Mouse (Mus musculus) cerebellum, adult 9-10 months (tissue): ENCODE measurements around the gene Osbpl9.

Experiments
- DNase-seq: peaks from one replicate; pipeline ENCODE4 v3.0.0; 2022

The Osbpl9 gene

DNA sequence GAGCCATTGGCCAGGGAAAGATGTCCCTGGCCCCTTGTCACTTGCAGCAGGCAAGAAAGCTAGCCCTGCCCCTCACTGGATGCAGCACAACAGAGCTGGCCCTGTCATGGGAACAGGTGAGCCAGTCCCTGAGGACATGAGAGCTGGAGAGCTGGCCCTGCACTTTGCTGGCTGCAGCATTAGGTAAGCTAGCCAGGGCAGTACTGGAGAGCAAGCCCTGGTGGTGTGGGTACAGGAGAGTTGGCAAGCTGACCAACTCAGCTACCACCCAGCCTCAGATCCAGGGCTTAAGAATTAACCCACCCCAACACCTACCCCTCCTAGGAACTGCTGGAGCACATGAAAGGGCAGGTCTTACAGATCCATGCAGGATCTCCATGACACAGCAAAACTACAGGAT, 73.1 kb downstream of the Osbpl9 start:
- DNase-seq: no peak

DNA sequence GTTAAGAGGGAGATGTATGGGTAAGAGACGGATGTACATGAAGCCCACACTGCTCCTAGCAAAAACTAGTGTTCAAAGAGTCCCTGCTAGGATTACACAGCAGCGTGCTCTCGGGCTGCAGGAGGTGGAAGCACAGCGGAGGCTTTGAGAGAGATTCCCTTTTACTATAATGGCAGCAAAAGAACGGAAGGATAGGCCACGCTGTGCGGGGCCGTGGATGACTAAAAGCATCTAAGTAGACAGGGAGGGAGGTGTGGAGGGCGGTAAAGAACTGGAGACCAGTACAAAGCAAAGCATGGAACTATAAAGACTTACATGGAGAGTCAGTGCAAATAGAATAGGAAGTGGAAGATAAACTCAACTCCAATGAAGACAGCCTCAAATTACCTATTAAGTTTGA, 74.1 kb downstream of the Osbpl9 start:
- DNase-seq: no peak

DNA sequence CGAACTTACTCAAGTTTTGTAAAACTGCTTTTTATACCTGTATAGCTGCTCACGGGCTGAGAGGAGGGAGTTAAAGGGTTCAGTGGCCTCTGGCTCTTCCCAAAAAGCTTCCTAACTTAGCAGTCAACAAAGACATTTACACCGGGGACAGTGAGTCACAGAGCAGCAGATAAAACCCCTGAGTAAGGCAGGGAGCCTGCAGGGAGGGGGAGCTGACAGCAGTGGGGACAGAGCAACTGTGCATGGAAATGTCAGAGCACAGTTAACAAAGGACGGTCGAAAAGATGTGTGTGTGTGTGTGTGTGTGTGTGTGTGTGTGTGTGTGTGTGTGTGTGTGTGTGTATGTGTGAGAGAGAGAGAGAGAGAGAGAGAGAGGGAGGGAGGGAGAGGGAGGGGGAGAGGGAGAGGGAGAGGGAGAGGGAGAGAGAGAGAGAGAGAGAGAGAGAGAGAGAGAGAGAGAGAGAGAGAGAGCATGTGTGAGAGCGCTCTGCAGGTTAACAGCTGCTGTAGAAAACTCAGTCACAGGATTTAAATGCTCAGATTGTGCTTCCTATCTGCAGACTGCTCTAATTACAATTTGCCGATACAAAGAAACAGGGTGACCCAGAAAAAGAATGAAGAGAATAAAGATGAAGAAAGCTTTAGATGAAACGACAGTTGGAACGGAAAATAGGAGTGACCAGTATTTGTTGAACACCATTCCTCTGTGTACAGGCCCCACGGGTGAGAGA, 75.1 kb downstream of the Osbpl9 start:
- no peak for DNase-seq

DNA sequence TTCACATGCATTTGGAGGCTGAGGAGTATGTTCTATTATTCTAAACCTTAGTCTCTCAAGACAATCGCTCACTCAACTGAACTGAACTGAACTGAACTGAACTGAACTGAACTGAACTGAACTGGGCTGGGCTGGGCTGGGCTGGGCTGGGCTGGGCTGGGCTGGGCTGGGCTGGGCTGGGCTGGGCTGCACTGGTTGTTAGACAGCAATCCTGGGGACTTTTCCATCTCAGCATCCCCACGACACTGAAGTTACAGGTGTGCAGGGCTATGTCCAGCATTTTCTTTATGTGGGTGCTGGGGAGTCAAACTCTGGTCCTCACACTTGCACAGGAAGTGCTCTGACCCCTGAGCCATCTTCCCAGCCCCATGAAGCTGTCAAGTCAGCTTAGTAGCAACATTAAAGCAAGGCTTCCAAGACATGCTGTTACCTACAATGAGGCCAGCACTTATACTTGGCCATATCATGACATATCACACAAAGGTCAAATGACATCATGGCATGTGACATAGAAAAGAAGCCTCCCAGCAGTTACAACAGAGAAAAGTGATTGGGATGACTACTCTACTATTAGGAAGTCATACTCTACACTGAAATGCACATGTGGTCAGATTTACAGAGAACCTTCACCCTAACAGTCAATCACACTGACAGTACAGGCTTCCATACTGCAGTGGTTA, 76.2 kb downstream of the Osbpl9 start:
- no peak for DNase-seq

DNA sequence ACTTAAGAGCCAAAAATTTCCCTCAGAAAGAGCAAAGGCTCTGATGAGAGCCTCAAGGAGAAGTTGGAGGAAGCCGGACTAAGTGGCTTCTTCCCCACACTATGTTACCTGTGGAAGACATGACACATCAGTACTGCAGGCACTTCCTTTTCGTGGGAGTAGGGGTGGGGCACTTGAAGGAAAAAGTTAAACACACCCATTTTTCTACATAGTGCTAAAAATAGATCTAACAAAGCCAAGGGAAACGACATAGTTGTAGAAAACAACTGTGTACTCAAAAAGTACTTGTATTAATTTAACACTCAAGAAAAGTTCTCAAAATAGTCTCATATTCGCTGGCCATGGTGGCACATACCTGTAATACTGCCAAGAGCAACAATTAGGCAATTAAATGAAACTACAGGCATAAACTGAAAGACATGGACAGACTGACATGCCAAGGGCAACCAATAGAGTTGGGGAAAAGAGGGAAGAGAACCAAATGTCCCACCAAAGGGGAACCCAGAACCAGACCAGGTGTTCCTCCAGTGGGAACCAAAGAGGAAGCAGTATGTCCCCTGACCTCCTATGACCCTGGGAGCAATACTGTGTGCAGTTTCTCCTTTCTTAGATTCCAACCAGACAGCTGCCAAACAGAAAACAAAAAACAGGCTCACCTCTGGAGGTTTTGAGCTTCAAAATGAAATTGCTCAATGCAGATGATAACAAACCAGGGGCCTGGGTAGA, 79.1 kb downstream of the Osbpl9 start:
- no peak for DNase-seq

DNA sequence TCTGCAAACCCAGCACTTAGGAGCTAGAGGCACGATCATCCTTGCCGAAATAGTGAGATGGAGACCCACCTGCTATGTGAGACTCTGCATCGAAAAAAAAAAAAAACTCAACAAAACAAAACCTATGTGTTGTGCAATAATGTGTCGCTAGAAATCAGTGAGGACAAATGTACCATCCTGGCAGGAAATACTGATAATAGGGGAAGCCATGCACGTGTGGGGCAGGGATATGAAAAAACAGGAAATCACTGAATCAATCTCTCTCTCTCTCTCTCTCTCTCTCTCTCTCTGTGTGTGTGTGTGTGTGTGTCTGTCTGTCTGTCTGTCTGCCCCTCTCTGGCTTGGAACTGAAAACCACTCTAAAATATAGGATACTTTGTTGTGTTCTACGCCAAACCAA, 81.3 kb downstream of the Osbpl9 start:
- DNase-seq: no peak

DNA sequence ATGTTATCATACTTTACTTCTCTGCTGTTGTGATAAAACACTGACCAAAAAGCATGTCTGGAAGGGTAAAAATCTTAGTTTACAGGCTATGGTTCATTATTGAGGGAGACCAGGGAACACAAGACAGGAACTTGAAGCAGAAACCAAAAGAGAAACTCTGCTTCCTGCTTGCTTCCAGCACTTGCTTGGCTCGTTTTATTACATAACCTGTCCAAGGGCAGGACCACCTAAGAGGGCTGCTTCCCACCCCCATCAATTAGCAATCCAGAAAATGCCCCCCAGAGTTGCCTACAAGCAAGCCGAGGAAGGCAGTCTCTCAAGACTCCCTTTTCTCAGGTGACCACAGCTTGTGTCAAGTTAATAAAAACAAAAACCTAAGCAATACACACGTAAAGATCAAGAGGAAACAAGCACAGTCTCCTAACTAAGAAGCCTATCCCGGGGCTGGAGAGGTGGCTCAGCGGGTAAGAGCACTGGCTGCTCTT, 82.4 kb downstream of the Osbpl9 start:
- DNase-seq: no peak

DNA sequence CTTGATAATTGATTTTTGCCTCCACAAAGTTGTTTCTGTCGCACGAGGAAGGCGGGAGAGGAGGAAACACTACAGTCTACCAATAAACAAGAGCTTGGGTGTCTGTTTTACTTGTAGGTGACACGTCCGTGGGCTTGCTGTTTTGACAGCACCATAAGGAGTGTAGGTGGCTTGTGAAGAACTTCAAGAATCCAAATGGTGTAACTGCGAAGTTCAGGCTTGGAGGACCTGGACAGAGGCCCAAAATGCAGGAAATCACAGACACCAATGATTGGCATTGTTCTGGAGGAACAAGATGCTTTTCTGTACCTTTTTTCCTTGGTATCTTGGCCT, 83.8 kb downstream of the Osbpl9 start:
- no peak for DNase-seq

DNA sequence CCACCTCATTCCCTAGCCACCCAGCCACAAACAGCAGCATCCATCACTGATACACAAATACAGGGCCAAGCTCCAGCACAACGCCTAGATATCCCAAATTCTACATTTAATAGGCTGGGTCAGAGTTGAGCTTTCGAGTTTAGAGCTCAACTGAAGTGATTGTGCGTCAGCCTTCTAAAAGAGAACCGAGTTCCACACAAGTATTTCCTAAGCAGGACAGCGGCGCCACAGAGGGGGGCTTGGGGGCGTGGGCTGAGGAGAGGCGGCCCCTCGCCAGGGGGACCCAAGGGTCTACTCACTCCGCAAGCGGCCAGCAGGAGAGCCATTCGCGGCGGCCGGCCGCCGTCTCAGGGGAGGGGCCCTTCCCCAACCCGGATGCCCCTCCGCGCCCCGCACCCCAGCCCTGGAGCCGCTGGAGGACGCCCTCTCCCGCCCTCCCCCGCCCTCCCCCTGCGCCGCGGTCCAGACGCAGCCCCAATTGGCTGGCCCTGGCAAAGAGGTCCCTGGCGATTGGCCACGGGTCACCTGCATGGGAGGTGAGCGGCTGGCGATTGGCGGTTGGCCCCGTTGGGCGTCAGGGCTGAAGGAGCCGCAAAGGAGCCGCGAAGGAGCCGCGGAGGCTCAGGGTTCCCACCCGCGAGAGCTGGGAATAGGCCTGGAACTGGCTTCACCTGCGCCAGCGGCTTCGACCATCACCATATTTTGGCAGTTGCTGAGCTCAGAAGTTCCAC, 84.3 kb downstream of the Osbpl9 start:
- DNase-seq: peak; percentile 94

DNA sequence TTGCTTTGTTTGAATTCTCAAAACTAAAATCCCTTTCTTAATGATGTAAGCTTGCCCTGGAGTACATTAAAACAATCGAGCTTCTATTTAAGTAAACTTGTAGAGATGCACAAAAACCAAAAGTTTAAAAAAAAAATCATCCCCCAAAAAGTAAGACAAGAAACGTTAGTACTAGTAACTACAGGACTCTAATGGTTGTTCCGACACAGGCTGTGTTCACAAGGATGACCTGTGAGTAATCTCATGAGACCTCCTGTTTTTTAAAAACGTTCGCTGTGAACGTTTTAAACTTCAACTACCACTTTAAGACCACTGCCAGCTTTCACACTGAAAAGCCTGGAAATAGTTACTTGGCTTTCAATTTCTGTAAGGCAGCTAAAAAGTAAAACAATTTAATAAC, 85.1 kb downstream of the Osbpl9 start:
- DNase-seq: no peak

DNA sequence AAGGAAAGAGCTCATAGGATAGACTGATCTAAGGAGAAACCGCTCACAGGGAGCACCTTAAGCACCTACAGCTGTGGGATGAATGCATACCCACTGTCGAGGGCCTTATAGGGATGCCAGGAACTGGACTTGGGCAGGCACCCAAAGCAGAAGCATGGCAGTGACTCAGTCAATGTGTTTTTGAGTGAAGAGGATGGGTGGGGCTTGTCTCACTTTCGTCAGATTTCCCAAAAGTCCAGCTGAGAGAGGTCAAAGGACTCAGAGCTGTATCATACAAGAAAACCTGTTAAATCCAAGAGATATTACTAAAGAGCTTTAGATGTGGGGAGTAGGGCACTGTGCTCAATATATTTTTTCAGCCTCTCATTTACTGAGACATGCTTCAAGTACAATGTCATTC, 85.6 kb downstream of the Osbpl9 start:
- peak; percentile 41 for DNase-seq

DNA sequence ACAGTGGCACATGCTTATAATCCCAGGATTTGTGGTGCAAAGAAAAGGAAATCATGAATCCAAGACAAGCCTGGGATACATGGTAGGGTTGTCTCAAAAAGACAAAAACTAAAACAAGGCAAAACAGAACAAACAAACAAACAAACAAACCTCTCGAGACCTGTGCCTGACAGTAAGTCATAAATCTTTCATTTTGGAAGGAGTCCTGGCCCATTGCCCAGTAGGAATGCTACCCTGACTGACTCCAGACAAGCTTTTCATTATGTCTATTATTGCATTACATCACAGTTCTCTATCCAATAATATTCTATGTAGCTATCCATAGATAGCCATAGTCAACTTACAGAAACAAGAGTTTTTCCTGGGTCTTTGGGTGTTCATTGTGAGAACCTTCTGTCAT, 86.3 kb downstream of the Osbpl9 start:
- DNase-seq: no peak

DNA sequence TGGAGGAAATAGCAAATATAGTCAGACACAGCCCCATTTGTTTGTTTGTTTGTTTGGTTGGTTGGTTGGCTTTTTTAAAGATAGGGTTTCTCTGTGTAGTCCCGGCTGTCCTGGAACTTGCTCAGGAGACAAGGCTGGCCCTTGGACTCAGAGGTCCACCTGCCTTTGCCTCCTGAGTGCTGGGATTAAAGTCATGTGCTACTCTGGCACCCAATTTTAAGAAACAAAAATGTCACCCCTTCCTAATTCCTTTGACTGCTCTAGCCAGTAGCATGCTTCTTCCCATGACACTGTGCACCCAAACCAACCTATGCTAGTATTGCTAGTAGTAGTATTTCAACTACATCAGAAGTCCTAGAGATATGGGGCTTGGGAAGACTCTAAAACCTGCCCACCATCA, 87.8 kb downstream of the Osbpl9 start:
- no peak for DNase-seq

DNA sequence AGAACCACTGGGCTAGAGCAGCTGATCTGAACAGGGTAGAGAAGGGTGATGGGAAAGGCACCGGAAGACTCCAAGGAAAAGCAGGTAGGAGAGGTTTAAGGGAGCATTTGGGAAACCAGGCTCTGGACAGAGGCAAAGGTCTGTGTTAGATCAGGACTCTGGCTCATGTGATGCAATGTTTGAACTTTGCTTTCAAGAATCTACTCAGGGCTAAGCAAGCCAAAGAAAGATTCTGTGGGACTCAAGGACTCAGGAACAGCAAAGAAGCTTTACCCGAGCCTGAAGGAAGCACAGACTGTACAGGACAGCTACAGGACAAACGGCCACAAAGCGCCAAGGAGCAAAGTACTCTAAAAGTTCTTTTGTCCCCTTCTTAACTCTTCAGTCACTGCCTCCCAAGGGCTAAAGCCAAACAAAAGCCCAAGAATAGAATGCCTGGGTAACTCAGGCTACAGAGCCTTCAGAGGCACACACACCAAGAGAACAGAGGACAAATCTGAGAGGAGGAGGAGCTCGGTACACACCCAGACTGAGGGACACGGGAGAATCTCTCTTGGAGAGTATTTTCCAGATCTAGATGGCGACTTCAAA, 89.1 kb downstream of the Osbpl9 start:
- no peak for DNase-seq

DNA sequence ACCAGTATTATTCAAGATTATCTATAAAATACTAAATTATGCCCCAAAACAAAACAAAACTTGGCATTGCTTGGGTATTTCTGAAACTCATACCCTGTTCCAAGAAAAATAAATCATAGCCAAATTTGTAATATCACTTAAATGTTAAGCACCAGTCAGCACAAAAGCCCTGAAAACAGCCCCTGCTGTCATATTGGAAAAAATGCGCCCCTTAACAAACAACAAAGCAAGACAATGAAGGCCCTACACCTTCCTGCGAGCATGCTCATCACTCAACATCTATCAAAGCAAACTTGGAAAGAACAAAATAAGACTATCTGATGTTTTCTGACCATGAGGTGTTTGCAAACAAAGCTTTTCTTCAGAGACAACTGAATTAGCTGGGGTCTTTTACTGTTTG, 91.1 kb downstream of the Osbpl9 start:
- no peak for DNase-seq

DNA sequence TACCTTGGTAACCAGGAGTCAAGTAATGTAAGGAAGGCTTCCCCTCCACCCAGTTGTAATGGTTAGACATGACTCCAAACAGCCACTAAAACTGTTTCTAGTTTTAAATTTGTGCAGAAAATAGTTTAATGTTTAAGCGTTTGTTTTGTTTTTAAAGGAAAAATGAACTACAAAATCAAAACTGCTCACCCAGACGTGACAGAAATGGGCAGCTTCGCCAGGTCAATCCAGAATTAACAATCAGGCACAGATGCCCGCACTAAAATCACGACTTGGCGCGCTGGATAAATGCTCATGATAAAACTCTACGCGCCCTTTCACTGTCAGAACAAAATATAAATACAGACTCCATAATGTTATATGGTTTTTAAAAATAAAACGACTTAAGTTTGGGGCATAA, 92.4 kb downstream of the Osbpl9 start:
- no peak for DNase-seq

DNA sequence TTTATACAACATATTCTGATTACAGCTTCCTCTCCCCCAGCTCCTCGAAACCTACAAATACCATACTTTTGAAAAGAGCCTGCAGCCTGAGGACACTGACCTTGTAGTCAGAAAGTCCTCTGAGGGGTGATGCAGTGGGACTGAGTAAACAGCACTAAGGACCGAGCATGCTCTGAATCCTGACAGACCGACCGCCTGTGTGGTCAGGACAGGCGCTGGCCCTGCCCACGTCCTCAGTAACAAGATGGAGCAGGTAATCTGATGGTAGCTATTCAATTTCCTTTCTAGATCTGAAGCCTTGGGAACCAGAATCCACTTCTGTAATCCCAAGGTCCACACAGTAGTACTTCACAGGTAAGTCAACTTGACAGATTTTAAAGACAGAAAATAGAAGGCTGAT, 93.1 kb downstream of the Osbpl9 start:
- DNase-seq: no peak

DNA sequence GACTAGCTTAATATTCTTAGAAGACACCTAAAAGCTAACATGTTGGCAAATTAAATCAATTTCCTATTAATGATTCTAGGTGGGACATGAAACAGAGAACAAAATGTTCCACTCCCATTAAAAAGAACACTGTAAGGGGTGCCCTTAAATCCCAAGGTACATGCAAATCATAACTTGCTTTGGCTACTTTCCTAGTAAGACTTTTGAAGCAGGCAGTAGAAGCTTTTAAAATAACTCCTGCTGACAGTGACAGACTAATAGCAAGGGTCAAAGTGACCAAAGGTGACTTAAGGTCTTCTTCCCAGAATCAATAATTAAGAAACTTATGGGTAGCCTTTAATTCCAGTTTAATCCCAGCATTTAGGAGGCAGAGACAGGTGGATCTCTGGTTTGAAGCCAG, 95.5 kb downstream of the Osbpl9 start:
- DNase-seq: no peak

DNA sequence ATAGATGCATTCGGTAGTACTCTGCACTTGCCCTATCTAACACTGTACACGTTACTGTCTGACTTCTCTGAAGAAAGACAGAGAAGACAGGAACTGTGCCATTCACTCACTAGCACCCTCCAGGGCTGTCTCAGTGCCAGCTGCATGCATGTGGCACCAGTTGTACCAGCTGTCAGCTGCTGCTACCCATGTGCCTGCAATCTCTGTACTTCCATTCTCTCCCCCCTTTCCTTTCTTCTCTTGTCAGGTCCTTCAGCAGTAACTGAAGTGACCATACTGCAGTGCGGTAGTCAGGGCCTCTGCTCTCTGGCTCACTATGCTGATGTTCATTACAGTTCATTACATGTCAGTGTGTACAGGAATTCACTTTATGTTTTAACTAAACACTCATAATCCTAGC, 96.0 kb downstream of the Osbpl9 start:
- DNase-seq: no peak

DNA sequence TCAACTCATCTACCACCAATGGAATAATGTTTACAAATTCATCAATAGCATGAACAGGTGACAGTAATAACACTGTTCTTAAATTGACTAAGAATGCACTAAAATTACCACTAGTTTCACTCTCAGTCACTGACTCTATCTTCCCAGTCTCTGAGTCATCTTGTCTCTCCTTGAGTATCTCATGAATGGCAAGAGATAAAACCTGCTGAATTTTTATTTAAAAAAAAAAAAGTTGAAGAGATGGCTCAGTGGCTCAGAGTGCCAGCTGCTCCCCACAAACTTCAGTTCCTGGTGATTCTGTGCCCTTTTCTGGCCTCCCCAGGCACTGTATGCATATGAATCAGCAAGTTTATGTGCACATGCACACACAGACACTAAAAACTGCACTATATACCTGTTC, 96.8 kb downstream of the Osbpl9 start:
- DNase-seq: no peak

DNA sequence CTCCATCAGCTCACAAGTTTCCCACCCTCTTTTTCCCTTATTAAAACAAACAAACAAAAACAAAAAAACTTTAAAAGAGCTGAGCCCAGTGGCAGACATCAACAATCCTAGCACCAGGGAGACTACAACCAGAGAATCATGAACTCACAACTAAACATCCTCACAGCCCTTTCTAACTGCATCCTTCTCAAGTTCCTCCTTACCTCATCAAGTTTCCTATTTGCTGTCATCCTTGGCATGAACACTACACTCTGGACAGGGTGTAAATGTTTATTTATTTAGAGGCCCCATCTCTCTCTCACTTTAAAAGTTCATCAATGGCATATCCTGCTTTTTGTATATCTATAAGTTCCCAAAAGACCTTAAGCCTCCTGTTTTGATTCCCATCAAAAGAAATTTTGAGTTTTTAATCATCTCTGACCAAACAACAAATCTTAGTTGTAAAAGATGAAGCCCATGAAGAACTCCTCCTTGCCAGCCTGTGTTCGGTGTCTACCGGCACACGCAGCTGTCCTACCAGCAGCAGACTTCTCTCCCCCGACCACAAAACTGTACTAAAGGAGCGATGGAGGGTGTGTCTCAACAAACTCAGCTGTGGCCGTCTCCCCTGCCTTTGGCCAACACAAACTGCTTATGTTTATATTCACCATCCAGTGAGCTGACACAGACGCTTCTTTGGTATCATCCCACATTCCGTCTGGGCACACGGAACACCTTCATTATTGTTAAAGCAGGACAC, 98.8 kb downstream of the Osbpl9 start:
- no peak for DNase-seq

DNA sequence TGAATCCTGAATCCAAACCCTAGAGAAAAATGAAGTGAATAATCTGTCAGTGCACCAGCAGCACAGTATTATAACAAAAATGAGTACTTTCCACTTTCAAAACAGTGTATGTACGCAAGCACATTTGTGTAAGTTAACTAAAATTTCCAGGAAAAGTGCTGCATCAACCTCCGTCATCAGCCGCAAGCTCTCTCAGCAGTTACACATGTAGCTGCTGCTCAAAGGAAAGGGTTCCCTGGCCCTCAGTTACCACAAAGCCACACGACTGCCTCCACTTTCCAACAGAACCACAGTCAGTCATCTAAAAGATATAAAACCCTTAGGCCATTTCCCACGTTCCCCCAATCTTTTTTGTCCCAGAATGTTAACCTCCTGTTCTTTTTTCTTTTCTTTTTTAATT, 99.5 kb downstream of the Osbpl9 start:
- DNase-seq: no peak
